Mouse (Mus musculus) embryonic fibroblast, embryonic 13.5 days (primary cell): ENCODE measurements around the gene Hgd.

Source experiments
- CTCF ChIP-seq: IDR thresholded peaks from 2 replicates; pipeline ENCODE4 v1.5.1; 2011; ENCODE audit warnings: mild to moderate bottlenecking, control low read depth, low read length, moderate library complexity, borderline replicate concordance; ENCODE audit not compliant: insufficient read depth
- POLR2A ChIP-seq: IDR thresholded peaks from 2 replicates; pipeline ENCODE4 v1.6.1; 2011; ENCODE audit warnings: low read depth, mild to moderate bottlenecking, control low read depth, low read length, moderate library complexity

DNA sequence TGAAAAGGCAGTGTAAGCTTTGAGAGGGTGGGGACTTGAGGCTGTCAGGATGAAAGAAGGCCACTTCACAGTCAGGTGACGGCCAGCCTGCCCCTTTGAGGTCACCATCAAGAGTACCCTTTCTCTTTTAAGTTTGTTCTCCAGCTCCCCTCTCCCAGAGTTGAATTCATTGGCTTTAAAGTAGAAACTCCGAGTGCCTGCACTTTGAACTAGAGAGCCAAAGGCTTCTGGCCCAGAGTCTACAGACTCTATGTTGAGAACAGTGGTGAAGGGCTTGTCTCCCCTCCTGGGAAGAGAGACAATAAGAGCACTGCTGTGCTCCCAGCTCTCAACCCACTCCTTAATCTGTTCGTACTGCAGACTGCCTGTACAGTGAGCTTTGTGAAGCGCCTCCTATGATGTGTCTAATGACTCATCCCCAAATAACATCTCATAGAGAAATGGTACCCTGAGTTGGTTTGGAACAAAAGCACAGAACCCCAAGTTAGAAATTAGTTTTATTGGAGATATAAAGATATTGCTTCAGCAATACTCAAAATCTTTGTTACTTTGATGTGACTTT, 46.5 kb downstream of the Hgd start:
- TF ChIP-seq CTCF, result no peak
- no peak for TF ChIP-seq POLR2A
